Mouse (Mus musculus): ENCODE results near the gene Gm21293.
"Not testable (repeated sequence)": the region's sequence is repeated elsewhere in the genome, so short reads cannot be mapped to it uniquely, and the experiment has no call there.

DNA sequence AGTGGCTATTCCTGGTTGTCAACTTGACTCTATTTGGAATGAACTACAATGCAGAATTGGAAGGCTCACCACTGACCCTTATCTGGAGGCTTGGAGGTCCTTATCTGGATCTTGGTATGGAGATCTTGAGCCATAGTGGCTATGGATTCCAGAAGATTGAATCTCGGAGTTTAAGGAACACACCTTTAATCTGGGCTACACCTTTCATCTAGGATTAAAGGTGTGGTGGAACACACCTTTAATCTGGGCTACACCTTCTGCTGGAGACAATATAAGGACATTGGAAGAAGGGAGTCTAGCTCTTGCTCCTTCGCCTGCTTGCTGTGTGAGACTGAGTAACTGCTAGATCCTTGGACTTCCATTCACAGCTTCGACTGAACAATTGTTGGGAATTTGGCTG lies 42.4 kb downstream of the Gm21293 start, which contains the start of gene Gm20765:
- TF ChIP-seq GATA1, TAL1 (IDR thresholded peaks at IDR 0.05; ENCODE audit: low read length): not testable (repeated sequence)

All from erythroblast, embryonic 14.5 days (primary cell).